Mouse (Mus musculus) heart, adult 2 months (tissue): ENCODE measurements at regions not wholly inside any gene's neighbourhood (a gene's known extent, or its start where the extent isn't known, plus 50 kb on each side); places are given as distances from the start of the nearest gene placed in this dataset.

Source experiments
- CTCF ChIP-seq: fragments of 200-600 bp; IDR thresholded peaks from 2 replicates; pipeline ENCODE4 v1.8.1; 2022; ENCODE audit warnings: antibody characterized with exemption, mild to moderate bottlenecking, moderate library complexity
- POLR2A ChIP-seq: fragments of 200-500 bp; IDR thresholded peaks from 2 replicates; pipeline ENCODE4 v1.6.1; 2011; ENCODE audit warnings: mild to moderate bottlenecking, low read depth, low read length, control low read depth; ENCODE audit not compliant: insufficient read depth

DNA sequence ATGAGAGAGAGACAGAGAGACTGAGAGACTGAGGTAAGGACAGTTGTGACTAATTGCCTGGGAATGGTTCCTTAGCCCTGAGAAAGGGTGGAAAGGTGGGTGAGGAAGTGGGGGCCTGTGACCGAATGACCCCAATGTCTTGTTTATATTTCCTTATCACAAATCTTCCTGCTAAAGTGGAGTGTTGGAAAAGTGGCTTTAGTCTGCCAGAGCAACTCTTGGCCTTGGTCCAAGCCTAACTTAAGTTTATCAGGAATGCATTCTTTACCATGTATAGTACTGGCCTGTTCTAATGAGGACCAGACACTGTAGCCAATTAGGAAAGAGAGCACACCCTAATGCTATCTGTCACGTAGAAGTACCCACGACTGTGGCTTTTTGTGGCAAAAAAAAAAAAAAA is 133.6 kb downstream of the Mterf1b start:
- TF ChIP-seq CTCF (no peak), POLR2A (no peak)
